Mouse (Mus musculus): ENCODE measurements around the gene Ica1l. TPM values are rescaled to one million over a fixed set of nuclear protein-coding genes. Genes with fewer than 3 reads are reported as not detected.

Gene Ica1l
- polyA plus RNA-seq, 1 experiment from 2014 or later = 1.3 TPM

DNA sequence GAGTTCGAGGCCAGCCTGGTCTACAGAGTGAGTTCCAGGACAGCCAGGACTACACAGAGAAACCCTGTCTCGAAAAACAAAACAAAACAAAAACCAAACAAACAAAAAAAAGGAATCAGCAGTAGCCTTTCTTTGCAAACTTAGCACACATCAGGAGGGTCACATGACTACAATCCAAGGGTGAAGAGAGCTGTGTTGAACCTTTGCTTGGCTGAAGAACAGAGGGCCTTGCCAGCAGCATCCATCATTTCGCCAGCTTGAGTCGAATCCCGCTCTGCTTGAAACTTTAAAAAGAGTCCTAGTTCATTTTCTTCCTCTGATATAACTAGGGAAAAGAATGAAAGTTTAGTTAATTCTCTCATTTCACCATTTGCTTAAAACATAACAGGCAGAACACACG is 27.5 kb downstream of the Ica1l start:
- Histone ChIP-seq H3K9me3 (no peaks in the 10 kb centered on the region), H3K4me2 (replicated peaks) (no peak overlapping the region), H3K4me1 (replicated peaks) (no peaks in the 10 kb centered on the region), H3K27ac (no peak overlapping the region), H3K9ac (no peak overlapping the region), H3K27me3 (replicated peaks) (no peaks in the 10 kb centered on the region), H3K4me3 (replicated peaks) (no peak overlapping the region), H3K36me3 (no peaks in the 10 kb centered on the region)
- ATAC-seq = no peak
- WGBS = 88% methylated on average over 6 of the region's 6 CpGs

DNA sequence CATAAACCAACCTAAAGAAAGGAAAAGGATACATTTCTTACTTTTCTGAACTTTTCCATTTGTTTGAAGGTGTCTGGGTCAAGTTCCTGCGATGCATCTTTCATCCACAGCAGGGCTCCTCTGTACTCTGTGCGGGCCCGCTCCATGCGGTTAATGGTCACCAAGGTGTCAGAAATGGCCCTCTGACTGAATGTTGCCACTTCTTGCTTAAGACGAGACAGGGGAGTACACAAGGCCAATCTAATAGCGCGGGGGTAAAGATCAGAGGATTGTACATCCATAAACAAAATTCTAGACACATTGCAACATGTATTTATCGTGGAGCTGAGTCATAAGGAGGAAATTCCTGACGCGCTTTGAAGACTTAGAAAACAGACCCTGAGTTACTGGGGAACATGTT is 29.2 kb downstream of the Ica1l start:
- no peak for ATAC-seq
- Histone ChIP-seq H3K27me3 (replicated peaks) (no peaks in the 10 kb centered on the region), H3K4me3 (replicated peaks) (no peak overlapping the region), H3K4me1 (replicated peaks) (no peaks in the 10 kb centered on the region), H3K36me3 (no peaks in the 10 kb centered on the region), H3K4me2 (replicated peaks) (no peak overlapping the region), H3K27ac (no peak overlapping the region), H3K9me3 (no peaks in the 10 kb centered on the region), H3K9ac (no peak overlapping the region)
- WGBS = 86% methylated on average over 10 of the region's 10 CpGs

DNA sequence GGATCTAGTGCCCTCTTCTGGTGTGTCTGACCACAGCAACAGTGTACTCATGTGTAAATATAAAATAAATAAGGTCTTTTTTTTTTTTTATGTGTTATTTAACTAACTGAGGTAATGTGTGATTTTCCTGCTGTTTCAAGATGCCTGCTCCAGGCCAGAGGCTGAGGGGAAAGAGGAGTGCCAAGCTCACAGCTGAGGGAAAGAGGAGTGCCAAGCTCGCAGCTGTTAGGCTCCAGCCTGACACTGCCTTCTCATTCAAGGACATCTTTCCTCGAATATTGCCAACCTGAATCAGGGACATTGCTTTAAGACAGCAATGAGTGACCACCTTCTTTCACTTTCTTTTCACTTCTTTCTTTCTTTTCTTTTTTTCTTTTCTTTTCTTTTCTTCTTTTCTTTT is 34.2 kb downstream of the Ica1l start:
- WGBS = 79% methylated on average over 2 of the region's 2 CpGs
- no peaks in the 10 kb centered on the region for H3K36me3 ChIP-seq
- H3K4me1 ChIP-seq (replicated peaks) = no peaks in the 10 kb centered on the region
- H3K4me3 ChIP-seq (replicated peaks) = no peak overlapping the region
- no peak overlapping the region for H3K4me2 ChIP-seq (replicated peaks)
- H3K9me3 ChIP-seq = no peaks in the 10 kb centered on the region
- no peak overlapping the region for H3K9ac ChIP-seq
- H3K27ac ChIP-seq = no peak overlapping the region
- no peak for ATAC-seq
- H3K27me3 ChIP-seq (replicated peaks) = no peaks in the 10 kb centered on the region

DNA sequence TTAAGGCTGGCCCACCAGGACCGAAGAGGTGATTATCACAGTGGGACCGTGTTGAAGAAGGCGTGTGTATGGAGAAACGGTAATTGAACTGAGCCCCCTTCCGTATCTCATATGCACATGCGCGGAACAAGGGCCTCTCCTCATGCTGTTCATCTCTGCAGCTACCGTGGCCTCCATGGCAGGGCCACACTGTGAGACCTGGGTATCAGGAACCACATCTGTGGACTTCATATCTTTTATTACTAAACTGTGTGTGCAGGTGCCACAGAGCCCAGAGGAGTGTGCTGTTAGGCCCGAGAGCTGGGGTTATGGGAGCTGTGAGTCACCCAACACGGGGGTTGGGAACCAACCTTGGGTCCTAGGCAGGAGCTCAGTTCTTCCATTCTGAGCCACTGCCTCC is 35.6 kb downstream of the Ica1l start:
- Histone ChIP-seq H3K4me3 (replicated peaks) (no peak overlapping the region), H3K4me1 (replicated peaks) (no peaks in the 10 kb centered on the region), H3K36me3 (no peaks in the 10 kb centered on the region), H3K4me2 (replicated peaks) (no peak overlapping the region), H3K27me3 (replicated peaks) (no peaks in the 10 kb centered on the region), H3K9me3 (no peaks in the 10 kb centered on the region), H3K9ac (no peak overlapping the region), H3K27ac (no peak overlapping the region)
- WGBS = 86% methylated on average over 10 of the region's 10 CpGs
- no peak for ATAC-seq

DNA sequence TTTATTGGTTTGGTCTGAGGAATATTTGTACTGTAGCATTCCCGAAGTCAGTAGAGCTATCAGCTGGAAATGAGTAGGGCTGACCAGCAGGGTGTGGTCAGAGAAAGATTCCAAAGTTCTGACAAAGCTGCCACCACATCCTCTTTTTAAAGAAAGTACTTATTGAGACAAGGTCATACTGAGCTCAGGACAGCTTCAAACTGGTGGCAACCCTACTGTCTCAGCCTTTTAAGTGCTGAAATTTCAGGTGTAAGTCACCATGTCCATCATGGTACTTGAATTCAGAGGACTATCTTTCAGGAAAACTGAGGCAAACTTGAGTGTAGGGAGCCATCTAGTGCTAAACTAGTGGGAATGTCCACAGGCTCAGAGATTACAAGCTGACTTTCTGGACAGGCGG is 42.7 kb downstream of the Ica1l start:
- Histone ChIP-seq H3K4me1 (replicated peaks) (no peaks in the 10 kb centered on the region), H3K9me3 (no peaks in the 10 kb centered on the region), H3K36me3 (no peaks in the 10 kb centered on the region), H3K27me3 (replicated peaks) (no peaks in the 10 kb centered on the region), H3K4me3 (replicated peaks) (no peak overlapping the region), H3K9ac (no peak overlapping the region), H3K4me2 (replicated peaks) (no peak overlapping the region), H3K27ac (no peak overlapping the region)
- WGBS = 37% methylated on average over 2 of the region's 2 CpGs
- ATAC-seq = no peak

DNA sequence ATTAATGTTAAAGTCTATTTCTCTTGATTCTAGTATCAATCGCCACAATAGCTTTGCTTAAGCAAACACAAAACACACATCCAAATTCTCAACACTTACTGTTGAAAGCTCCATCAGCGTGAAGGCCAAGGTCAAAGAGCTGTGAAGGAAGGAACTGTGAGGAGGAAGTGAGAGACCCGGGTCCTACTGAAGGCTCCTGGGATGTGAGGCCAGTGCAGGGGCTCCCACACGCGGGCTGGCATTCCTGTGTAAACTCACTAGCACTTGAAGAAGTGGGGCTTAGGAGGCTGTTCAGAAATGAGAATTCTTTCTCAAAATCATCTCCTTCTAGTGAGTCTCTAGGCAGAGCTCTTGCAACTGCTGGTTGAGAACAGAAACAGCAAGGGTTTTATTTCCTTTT is 45.6 kb downstream of the Ica1l start:
- no peak for ATAC-seq
- no peak overlapping the region for H3K4me3 ChIP-seq (replicated peaks)
- 49% methylated on average over 5 of the region's 5 CpGs for WGBS
- no peaks in the 10 kb centered on the region for H3K9me3 ChIP-seq
- no peaks in the 10 kb centered on the region for H3K4me1 ChIP-seq (replicated peaks)
- H3K4me2 ChIP-seq (replicated peaks) = no peak overlapping the region
- no peak overlapping the region for H3K9ac ChIP-seq
- no peaks in the 10 kb centered on the region for H3K27me3 ChIP-seq (replicated peaks)
- no peak overlapping the region for H3K27ac ChIP-seq
- H3K36me3 ChIP-seq = no peaks in the 10 kb centered on the region

DNA sequence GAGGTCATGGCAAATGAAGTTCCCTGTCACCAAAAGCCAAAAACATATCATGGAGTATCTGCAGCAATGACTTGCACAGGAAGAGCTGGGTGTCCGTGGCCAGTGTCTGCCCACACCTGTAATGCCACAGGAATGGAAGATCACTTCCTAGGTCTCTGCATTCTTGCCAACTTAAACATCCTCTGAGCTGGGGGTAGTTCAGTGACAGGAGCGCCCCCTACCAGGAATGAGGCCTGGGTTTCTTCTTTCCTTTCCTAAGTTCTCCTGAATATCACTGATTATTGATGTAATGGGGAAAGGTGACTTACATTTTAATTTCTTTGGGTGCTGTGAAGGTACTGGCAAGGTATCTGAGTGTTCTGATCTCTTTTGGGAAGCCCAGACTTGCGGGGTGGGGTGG is 47.3 kb downstream of the Ica1l start:
- no peak for ATAC-seq
- H3K4me2 ChIP-seq (replicated peaks) = no peak overlapping the region
- H3K27ac ChIP-seq = no peak overlapping the region
- H3K27me3 ChIP-seq (replicated peaks) = no peaks in the 10 kb centered on the region
- no peaks in the 10 kb centered on the region for H3K36me3 ChIP-seq
- no peaks in the 10 kb centered on the region for H3K4me1 ChIP-seq (replicated peaks)
- WGBS = 52% methylated on average over 3 of the region's 3 CpGs
- H3K4me3 ChIP-seq (replicated peaks) = no peak overlapping the region
- H3K9me3 ChIP-seq = no peaks in the 10 kb centered on the region
- no peak overlapping the region for H3K9ac ChIP-seq

DNA sequence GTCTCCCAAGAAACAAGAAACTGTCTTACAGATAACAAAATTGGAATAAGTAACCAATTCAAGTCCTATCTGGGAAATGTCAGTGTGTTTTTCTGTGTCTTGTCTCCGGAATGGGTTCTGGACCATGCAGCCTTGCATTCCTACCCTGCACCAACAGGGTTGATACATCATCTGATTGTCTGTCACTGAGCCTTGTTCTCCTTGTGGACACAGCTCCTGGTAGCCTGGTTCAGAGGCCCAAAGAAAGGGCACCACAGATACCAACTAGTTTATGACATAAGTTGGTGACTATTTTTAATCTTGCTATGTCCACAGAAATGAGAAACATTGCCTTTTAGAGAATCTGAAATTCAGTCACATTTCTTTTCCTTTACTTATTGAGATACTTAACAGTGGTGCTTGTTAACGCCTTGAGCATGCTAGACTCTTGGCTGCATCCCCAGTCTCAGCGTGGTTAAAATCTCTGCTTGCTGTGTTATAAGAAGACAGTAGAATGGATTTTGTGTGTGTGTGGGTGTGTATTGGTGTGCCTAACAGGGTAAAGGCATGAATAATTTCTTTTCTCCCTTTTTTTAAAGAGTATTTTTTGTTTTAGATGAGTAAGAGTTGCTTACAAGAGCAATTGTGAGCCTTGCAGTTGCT is 55.5 kb downstream of the Ica1l start:
- Histone ChIP-seq H3K4me2 (replicated peaks) (no peak overlapping the region), H3K9ac (no peak overlapping the region), H3K9me3 (no peaks in the 10 kb centered on the region), H3K4me1 (replicated peaks) (no peaks in the 10 kb centered on the region), H3K4me3 (replicated peaks) (no peak overlapping the region), H3K36me3 (no peaks in the 10 kb centered on the region), H3K27me3 (replicated peaks) (no peaks in the 10 kb centered on the region), H3K27ac (no peak overlapping the region)
- ATAC-seq = no peak
- WGBS = 82% methylated on average over 3 of the region's 3 CpGs

DNA sequence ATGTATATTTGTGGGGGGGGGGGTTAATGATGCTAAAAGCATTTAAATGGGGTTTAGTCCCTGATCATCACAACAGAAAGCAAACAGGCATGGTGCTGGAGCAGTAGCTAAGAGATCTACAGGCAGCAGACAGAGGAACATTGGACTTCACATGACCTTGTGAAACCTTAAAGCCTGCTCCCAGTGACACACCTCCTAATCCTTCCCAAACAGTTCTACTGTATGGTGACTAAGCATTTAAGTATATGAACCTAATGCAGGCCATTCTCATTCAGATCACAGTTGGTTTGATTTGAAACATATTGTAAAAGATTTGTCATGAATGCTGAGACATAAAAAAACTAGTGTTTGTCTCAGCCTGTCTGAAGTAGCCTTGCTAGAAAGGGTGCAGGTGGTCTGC is 56.4 kb downstream of the Ica1l start:
- H3K9ac ChIP-seq = no peak overlapping the region
- peaks cover under 1% of the 10 kb centered on the region; the same call in 1 of the 2 replicates for H3K36me3 ChIP-seq
- no peak overlapping the region for H3K4me3 ChIP-seq (replicated peaks)
- H3K4me2 ChIP-seq (replicated peaks) = no peak overlapping the region
- no peak for ATAC-seq
- no peaks in the 10 kb centered on the region for H3K27me3 ChIP-seq (replicated peaks)
- H3K27ac ChIP-seq = no peak overlapping the region
- no peaks in the 10 kb centered on the region for H3K9me3 ChIP-seq
- H3K4me1 ChIP-seq (replicated peaks) = no peaks in the 10 kb centered on the region

DNA sequence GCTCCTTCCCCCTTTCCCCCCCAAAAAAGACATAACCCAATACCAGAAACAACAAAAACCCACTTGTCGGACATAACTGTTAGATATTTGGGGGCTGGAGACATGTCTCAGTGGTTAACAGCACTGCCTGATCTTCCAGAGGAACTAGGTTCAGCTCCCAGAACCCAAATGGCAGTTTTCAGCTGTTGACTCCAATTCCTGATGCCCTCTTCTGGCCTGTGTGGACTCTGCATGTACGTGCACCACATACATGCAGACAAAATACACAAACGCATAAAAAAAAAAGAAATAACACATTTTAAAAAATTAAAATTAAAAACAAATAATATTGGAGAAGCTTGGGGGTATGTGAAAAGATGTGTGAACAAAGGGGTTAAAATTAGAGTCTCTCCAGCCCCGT is 75.7 kb downstream of the Ica1l start:
- Histone ChIP-seq H3K9me3 (no peaks in the 10 kb centered on the region), H3K4me2 (replicated peaks) (no peak overlapping the region), H3K27ac (no peak overlapping the region), H3K27me3 (replicated peaks) (no peaks in the 10 kb centered on the region), H3K36me3 (no peaks in the 10 kb centered on the region), H3K9ac (no peak overlapping the region), H3K4me1 (replicated peaks) (no peaks in the 10 kb centered on the region), H3K4me3 (replicated peaks) (no peak overlapping the region)
- no peak for ATAC-seq
- 88% methylated on average over 4 of the region's 4 CpGs for WGBS

DNA sequence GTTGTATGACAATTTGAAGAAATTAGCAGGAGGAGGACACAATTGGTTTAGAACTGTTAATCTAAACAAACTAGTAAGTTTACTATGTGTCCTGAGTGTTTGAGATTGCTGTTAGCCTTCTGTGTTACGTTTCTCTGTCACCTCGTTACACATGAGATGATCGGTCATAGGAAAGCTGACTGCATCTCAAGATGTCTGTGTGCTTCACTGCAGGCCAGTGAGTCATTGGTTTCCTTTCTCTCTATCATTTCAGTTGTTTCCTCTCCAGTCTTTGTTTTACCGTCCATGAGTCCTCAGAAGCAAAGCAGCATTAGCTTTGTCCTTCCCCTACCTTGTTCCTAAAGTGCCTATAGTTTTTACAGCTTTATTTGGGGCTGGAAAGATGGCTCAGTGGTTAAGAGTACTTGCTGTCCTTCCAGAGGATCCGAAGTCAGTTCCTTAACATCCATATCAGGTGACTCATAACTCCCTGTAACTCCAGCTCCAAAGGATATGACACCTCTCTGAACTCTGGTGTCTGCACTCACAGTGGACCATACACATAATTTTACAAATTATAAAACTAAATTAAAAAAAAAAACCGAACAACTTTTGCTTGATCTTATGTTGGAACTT is 76.7 kb downstream of the Ica1l start:
- Histone ChIP-seq H3K9ac (no peak overlapping the region), H3K27ac (no peak overlapping the region), H3K4me1 (replicated peaks) (no peaks in the 10 kb centered on the region), H3K4me3 (replicated peaks) (no peak overlapping the region), H3K27me3 (replicated peaks) (no peaks in the 10 kb centered on the region), H3K36me3 (no peaks in the 10 kb centered on the region), H3K9me3 (no peaks in the 10 kb centered on the region), H3K4me2 (replicated peaks) (no peak overlapping the region)
- 63% methylated on average over 6 of the region's 6 CpGs for WGBS
- ATAC-seq = no peak

DNA sequence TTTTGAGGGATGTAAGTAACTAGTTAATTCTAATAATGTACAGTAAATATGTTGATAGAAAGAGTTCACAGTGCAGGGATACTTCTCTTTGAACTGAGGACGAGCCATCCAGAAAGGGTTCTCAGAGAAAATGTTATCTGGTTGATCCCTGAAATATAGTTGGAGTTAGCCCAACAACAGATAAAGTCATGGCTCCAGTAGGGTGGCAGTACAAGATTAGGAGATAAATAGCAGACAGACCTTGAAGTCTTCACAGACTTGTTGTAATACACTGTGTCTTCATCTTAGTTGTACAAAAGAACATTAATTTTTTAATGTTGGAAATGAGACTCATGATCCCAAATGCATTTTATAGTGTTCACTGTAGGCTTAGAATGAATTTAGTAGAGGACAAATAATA is 83.0 kb downstream of the Ica1l start:
- Histone ChIP-seq H3K9ac (no peak overlapping the region), H3K27ac (no peak overlapping the region), H3K9me3 (no peaks in the 10 kb centered on the region), H3K36me3 (no peaks in the 10 kb centered on the region), H3K4me2 (replicated peaks) (no peak overlapping the region), H3K4me3 (replicated peaks) (no peak overlapping the region), H3K4me1 (replicated peaks) (no peaks in the 10 kb centered on the region), H3K27me3 (replicated peaks) (no peaks in the 10 kb centered on the region)
- no peak for ATAC-seq
- WGBS = 89% methylated on average over 1 of the region's 1 CpGs

DNA sequence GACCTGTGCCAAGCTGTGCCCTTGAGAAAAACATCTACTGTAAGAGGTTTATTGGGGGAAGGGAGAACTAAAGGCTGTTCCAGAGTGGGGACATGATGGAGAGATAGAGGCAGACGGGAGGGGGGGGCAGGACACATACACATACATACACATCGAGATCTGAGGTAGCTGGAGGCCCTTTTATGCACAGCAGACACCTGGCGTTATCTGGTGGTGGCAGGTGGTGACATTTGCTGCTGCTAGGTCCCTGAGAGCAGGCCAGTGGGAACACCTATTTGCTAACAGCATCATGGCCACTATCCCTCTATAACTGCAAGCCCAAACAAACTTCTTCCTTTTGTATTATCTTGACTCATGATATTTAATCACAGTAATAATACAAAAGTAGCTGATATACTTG is 85.8 kb downstream of the Ica1l start:
- H3K4me2 ChIP-seq (replicated peaks) = no peak overlapping the region
- H3K4me3 ChIP-seq (replicated peaks) = no peak overlapping the region
- no peaks in the 10 kb centered on the region for H3K27me3 ChIP-seq (replicated peaks)
- H3K36me3 ChIP-seq = no peaks in the 10 kb centered on the region
- H3K27ac ChIP-seq = no peak overlapping the region
- H3K9me3 ChIP-seq = no peaks in the 10 kb centered on the region
- WGBS = 70% methylated on average over 3 of the region's 3 CpGs
- H3K4me1 ChIP-seq (replicated peaks) = no peaks in the 10 kb centered on the region
- no peak overlapping the region for H3K9ac ChIP-seq
- no peak for ATAC-seq

Measured in intestine, embryonic 15.5 days (tissue).